Mouse (Mus musculus) left cerebral cortex, postnatal 4 days (tissue): ENCODE results near the gene Gsg1l. TPM values are rescaled to one million over a fixed set of nuclear protein-coding genes. Genes with fewer than 3 reads are reported as not detected.

Experiments
- total RNA-seq, 2 experiments: library from RNA; stranded (reverse); gene quantifications; 2 replicates each; pipeline ENCODE4 v1.2.3; 2021

The Gsg1l gene
- total RNA-seq, 2 experiments from 2014 or later: 16.4 to 19.2 TPM

Other genes starting within 250 kb of the Gsg1l start
- gene Xpo6, start 118.1 kb upstream of the Gsg1l start, total RNA-seq: 100 to 1,000 TPM; 105 to 107 TPM
- 100 to 1,000 TPM; 396 to 420 TPM for gene Sbk1, start 190.2 kb upstream of the Gsg1l start, total RNA-seq